Mouse (Mus musculus) liver (tissue): ENCODE data around the gene Gm20683.
A peak's percentile ranks its signal among the peaks of the same experiment; 100 is the strongest.
"Not testable (repeated sequence)": the region's sequence is repeated elsewhere in the genome, so short reads cannot be mapped to it uniquely, and the experiment has no call there.

Experiments
- DNase-seq: peaks from one replicate; pipeline ENCODE4 v3.0.0-alpha.2; 2020; ENCODE audit warnings: mixed read lengths

Gene Gm20683

DNA sequence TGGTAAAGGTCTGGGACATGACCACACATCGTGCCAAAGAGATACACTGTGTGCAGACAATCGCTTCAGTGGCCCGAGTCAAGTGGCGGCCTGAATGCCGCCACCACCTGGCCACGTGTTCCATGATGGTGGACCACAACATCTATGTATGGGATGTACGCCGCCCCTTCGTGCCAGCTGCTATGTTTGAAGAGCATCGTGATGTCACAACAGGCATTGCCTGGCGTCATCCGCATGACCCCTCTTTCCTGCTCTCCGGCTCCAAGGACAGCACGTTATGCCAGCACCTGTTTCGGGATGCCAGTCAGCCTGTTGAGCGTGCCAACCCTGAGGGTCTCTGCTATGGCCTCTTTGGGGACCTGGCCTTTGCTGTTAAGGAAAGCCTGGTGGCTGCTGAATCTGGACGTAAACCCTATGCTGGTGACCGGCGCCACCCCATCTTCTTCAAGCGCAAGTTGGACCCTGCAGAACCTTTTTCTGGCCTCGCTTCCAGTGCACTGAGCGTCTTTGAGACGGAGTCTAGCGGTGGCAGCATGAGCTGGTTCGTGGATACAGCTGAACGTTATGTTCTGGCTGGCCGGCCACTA lies 15.5 kb downstream of the Gm20683 start:
- DNase-seq: no peak

DNA sequence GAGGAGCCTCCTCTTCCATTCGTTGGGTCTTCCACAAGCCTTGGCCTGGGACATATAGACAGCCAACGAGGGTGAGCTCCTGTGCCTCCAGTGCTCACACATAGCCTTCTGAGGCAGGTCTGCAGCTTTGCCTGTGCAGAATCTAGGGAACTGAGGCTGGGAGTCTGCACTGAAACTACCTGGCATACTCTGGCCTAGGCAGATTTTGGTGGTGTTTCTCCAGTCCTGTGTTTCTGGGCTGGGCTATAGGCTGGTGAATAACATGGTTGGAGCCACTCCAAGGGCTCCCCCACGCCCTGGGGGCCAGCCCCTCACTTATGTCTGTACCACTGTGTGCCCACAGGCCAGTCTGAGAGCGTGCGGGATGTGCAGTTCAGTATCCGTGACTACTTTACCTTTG lies 16.3 kb downstream of the Gm20683 start:
- no peak for DNase-seq

DNA sequence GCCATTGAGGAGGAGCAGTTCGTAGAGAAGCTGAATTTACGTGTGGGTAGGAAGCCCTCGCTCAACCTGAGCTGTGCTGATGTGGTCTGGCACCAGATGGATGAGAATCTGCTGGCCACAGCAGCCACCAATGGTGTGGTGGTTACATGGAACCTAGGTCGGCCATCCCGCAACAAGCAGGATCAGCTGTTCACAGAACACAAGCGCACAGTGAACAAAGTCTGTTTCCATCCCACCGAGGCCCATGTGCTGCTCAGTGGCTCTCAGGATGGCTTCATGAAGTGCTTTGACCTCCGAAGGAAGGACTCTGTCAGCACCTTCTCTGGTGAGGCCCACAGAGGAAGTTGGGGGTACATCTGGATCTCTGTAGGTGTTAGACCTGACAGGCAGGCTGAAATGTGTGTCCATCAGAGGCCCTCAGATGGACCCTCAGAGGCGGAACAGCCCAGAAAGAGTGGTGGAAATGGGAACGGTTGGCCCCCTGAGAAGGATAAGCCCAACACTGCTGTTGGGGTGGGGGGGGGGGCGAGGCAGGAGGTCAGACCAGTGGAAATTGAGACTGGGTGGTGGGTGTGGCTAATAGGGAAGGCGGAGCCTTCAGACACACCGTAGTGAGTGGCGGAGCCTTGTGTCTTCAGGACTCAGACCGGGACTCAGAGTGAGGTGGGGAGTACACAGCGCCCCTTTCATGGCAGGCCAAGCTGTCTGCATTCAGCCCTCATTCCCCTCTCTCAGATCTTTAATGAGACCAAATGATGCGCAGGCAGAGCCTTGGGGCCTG lies 17.0 kb downstream of the Gm20683 start:
- peak; percentile 51 for DNase-seq

DNA sequence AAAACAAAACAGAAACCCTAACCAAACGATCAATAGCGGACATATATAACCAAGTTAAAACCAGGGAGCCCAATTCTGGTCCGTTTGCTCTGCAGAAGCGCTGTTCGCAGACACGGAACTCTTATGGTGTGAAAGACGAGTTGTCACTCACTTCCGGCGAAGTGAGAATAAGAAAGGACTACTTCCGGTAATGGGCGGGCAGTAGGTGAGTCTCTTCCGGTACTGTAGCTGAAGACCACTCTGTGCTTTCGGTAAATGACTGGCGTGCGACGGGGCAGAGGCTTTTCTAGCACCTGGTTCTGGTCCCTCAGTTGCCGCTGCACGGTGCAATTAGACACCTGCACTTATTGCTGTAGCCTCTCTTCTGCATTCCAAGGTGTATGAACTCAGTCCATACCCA lies 18.1 kb downstream of the Gm20683 start, which contains the start of gene Wdr24:
Gene Wdr24, plus strand, starts transcription at position 176 of the 400 bp plus-strand sequence.
- peak; percentile 72 for DNase-seq

DNA sequence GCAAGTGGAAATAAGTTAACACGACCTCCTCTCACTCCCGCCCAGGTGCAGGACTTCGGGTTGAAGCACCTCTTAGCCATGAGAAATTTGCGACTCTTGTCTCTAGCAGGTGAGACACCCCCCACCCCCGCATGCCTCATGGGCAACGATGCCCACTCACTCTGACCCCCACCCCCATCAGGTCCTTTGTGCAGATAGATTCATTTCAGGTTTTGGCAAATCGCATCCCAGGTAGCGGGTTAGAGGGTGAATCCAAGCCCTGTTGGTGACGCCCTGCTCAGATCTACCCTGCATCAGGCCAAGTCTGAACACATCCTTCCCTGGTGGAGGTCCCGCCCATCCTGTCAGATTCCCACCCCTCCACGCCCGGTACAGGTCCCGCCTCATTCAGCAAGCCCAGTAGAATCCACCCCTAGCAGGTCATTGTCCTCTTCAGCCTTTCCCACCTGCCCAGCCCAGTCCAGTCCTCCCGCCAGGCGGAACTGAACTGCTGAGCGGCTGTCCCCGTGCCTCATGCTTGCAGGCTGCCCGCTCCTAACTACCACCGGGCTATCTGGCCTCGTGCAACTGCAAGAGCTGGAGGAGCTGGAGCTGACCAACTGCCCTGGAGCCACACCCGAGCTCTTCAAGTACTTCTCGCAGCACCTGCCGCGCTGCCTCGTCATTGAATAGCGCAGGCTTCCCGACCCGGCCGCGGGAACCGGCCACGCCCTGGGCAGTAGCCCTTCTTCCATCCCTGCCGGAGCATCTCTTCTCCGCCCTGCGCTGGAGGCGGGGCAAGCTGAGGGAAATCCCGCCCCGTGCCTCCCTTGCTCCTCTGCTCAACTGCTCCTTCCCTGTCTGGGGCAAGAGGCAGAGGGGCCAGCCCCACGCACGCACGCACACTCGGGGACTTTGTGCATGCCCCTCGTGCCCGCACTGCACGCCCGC lies 22.4 kb downstream of the Gm20683 start:
- DNase-seq: peak; percentile 60

DNA sequence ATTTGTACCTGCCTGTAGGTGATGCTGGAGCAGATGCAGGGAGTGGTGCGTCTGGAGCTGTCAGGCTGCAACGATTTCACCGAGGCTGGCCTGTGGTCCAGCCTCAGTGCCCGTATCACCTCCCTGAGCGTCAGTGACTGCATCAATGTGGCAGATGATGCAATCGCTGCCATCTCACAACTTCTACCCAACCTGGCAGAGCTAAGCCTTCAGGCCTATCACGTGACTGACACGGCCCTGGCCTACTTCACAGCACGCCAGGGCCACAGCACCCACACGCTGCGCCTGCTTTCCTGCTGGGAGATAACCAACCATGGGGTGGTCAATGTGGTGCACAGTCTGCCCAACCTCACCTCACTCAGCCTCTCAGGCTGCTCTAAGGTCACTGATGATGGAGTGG lies 23.9 kb downstream of the Gm20683 start:
- DNase-seq: no peak

DNA sequence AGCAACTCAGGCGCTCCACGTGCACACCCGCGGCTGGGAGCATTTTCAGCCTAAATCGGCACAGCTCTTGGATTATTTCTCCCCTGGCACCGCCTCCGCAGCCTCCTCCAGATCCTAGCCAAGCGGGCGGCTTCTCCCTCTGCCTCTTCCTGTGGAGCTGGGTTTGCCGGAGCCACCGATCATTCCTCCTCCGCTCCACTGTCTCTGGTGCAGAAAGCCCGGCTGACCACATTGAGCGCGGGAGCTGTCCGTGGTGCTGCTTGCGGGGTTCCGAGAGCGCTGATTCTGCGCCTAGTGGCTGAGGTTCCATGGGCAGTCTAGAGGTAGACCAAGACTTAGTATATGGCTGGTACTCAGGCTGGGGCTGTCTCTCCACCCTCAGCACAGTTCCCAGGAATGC lies 28.1 kb downstream of the Gm20683 start:
- peak; percentile 80 for DNase-seq

DNA sequence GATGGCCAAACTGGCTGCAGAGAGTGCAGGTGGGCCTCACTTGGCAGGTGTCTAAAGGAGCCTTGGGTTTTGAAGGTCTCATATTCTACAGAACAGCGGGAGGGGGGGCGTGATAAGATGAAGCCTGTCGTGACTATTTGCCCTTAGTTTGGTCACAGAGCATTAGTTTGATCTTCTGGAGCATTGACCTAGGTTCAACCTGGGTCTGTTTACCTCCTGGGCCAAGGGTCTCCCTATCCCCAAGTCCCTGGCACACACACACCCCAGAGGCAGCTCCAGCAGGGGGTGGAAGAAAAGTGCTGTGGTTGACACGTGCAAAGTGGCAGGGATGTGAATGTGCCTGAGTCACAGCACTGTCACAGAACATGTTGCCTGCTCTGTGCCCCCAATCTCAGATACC lies 30.7 kb downstream of the Gm20683 start:
- DNase-seq: no peak

DNA sequence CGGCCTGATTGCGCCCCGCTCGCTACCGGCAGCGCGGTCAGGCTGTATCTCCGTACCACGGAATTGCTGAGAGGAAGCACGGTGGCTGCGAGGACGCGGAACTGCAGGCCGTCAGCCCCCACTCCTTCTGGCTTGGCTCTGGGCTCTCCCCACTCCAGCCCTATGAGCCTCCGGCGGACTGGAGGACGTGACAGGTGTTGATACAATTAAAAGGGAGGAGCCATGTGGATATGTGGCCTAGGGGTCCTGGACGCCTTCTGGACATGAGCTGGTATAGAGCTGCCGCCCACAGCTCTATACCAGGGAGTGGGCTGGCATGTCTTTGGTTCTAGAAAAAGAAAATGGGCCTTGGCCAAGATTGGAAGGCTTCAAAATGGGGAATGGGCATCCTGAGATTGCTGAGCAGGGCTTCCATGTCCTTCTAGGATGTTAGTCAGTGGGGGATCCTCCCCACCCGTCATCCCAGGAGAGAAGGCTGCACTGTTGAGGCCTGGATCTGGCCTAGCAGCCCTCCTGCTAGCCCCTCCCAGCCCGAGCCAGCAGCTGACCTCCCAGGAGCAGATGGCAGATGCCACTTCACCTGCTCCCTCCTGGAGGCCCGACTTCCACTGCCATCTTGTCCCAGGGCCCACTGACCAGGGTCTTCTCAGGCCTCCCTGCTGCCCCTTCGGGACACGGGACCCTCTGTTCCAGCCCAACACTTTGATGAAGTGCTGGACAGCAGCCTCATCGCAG lies 31.8 kb downstream of the Gm20683 start:
- DNase-seq: no peak

DNA sequence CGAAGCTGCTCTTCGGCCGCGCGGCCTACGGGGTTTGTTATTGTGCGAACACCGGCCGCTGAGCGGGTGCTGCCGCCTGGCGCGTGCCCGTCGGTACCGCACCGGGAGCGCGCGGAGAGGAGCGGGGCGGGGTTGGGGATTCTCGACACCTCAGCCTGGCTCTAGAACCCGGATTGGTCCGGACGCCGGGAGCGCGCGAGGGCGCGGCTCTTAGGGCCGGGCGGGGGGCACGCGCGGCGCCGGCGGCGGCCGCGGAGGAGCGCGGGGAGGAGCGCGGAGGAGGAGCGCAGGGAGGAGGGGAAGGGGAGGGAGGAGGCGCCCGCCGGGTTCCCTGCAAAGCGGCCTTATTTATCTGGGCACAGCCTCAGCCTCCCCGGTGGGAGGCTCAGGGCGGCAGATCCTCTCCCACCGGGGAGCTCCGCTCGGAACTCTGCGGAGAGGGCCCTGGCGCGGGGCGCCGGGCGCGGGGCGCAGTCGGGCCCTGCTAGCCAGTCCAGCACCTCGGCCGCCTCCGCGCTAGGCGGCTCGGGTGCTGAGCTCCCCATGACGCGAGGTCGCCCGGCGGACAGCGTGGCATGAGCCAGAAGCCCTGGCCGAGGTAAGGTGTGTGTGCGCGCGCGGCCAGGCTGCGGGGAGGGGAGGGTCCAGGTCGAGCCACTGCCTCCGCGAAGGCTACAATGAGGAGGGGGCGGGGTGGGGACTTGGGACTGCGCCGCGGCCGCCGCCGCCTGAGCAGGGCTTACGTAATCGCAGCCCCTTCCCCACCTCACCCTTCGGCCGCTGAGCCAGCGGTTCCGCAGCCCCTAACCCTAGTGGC lies 32.6 kb downstream of the Gm20683 start, which contains the start of gene Fbxl16:
Gene Fbxl16, plus strand, starts transcription at position 297 of the 817 bp plus-strand sequence.
- DNase-seq: peak; percentile 57

DNA sequence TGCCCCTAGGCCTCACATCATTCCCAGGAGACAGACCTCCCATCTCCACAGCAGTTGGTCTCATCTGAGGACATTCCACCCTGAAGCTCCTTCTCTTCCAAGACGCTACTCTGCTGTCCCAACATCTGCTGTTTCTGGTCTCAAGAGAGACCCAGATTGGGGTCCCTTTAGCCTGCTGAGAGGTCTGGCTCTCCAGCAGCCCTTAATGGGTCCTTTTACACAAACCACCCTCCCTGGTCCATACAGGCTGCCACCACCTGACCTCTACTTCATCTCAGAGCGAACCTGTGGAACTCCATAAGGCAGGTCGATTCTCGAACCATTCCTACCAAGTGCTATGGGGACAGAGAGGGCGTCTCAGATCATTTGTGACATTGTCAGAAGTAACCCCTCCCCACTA lies 33.5 kb downstream of the Gm20683 start:
- DNase-seq: no peak

DNA sequence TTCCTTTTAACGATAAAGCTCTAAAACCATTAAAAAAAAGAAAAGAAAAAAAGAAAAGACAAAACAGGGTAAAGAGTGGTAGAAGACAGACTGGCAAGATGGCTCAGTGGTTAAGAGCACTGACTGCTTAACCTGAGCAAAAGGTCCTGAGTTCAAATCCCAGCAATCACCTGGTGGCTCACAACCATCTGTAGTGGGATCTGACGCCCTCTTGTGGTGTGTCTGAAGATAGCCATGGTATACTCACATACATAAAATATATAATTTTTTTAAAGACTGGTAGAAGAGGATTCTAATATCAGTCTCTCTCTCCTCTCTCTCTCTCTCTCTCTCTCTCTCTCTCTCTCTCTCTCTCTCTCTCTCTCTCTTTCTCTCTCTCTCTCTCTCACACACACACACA lies 34.1 kb downstream of the Gm20683 start:
- DNase-seq: not testable (repeated sequence)

DNA sequence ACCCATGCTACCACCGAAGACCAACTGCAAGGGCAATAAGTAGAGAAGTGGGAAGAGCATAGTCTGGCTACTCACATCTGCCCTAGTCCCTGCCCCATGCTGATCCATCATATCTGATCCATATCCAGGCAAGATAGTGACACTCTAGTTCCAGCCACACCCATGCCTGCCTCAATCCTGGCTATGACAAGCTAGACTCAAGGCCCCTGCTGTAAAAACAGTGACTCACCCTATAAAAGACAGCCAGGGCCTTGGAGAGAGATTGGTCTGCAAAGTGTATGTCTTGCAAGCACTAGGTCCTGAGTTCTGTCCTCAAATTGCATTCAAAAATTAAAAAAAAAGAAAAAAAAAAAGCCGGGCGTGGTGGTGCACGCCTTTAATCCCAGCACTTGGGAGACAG lies 35.1 kb downstream of the Gm20683 start:
- no peak for DNase-seq

DNA sequence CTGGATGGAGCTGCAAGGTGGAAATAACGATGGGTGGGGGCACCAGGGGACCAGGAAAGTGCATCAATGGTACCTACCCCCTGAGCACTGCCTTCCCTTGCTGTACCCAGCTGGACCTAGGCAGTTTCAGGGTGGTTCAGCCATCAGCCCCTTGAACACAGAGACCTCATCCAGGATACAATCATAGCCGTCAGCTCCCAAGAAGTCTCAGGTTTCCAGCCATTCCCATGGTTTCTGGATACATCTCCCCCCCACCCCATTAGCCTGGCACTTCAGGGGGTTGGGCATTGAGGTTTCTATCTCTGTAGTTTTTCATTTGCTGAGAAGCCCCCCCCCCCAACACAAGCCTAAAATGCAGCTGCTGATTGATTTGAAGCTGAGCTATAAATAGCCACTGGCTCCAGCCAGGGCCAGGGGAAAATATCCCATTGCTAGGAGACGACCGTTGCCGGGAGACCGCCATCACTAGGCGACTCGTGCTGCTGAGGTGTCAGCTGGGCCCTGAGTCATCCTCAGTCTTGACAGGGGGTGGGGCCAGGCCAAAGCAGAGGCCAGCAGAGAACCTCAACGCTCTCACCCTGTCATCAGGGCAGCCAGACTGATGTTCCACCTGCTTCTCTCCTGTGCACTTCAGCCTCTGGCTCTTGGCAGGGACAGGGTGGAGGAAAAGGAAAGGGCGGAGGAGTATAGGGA lies 38.6 kb downstream of the Gm20683 start:
- DNase-seq: no peak

DNA sequence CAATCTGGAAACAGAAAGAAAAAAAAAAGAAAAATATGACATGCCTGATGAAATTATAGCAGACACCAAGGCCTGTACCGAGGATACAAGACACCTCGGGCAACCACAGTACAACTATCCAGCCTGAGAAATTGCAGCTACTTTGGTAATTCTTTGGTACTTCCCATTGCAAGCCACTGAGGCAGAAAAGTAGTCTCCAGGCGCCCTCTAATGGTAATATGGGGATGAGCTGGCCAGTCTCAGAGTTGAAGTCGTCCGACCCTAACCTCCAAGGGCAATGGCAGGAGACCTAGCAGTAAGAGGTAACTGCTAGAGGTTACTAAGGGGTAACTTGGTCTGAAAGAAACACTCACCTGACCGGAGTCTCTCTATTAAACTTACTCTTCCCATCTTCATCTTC lies 40.5 kb downstream of the Gm20683 start:
- peak; percentile 57 for DNase-seq

DNA sequence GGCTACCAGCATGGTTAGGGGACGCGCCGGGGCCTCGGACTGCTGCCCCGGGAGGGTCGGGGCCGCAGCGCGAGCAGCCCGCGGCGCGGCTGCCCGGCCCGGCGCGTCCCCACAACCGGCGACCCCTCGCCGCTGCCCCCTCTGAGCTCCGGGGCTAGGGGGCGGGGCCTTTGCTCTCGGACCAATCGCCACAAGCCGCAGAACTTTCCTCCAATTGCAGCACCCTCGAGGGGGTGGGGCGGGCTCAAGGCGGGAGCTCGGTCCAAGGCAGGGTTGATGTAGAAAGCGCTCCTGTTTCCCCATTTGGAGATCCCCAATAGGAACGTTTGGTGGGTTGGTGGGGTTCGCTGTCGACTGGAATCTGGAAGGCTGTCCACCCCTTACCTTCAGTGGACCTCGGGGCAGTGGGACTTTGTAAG lies 44.6 kb downstream of the Gm20683 start, which contains the start of gene Metrn:
Gene Metrn, minus strand, starts transcription at position 186 of the 419 bp plus-strand sequence.
- DNase-seq: peak; percentile 93

DNA sequence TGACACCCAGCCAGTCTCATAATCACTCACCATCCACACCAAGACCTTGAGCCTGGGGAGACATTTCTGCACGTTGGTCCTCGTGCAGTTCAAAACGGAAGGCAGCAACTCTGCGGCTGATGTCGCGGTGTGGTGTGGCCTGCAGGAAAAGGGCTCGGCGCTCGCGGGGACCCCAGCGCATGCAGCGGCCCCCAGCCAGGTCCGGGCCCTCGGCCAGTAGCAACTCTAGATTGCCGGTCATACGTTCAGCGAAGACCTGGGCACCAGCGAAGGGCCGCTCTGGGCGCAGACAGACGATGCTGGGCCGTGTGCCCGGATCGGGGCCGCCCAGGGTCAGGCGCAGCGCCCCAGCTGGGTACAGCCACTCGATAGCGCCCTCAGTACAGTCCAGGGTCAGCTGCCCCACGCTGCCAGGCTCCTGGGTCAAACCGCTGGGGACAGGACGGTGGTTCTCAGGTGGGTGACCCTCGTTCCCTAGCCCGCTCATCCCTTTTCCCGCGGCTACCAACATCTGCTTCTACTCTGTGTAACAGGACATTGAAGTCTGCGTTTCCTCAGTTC lies 45.3 kb downstream of the Gm20683 start:
- DNase-seq: peak; percentile 18

DNA sequence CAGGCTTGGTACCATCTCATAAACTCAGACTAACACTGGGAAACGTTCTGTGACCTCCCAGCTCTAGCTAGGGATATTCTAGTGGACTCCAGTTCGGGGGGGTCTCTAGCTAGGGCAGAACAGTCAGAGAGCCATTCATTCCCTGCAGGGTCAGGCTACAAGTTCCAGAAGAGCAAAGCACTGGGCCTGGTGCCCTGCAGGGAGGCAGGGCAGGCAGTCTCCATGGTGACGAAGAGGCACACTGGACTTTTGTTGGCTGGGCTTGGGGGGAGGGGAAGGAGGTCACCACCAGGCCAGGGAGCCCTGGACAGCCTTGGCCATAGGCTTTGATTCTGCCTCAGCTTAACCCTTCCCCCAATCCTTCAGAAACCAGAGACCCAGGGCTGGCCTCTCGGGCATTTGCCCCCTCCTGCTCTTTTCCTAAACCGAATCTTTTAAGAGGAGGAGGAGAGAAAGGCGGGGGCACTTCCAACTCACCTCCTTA lies 45.9 kb downstream of the Gm20683 start, which contains the start of gene AC134908.4:
Gene AC134908.4, minus strand, starts transcription at position 51 of the 484 bp plus-strand sequence.
- peak; percentile 25 for DNase-seq

DNA sequence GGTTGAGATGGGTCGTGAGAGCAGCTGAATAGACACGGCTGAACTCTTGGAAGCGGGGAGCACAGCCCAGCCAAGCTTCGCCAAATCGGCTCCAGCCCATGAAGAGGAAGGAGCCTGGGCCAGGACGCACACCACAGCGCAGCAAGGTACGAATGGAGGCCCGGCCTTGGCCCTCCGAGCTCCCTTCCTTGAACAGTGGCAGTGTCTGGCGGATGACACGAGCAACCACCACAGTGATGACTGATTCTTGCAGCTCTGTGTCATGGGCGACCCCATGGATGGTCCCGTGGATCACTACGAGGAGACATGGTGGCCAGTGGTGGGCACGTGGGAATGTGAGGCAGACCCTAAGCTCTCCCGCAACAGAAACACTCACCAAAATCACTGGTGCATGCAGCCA lies 46.6 kb downstream of the Gm20683 start:
- no peak for DNase-seq

DNA sequence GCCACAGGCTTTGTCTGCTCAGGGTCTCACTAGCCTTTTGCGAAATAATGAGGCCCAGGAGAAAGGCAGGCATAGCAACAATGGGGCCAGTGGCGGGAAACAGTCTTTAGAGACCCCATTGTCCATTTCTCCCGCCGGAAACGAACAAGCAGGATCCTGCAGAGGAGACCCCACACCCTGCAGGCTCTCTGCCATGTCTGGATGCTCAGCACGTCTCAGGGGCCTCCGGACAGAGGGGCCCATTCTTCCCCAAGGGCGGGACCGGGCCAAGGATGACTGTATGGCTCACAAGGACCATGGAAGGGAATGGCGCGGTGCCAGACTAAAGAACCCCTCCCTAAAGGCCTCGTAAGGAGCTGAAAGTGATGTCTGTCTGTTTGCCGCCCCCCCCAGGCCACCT lies 47.4 kb downstream of the Gm20683 start:
- DNase-seq: no peak
